Mouse (Mus musculus): Measurements from ENCODE around the gene Gabbr1.

Gabbr1 gene

GRCm38 (mm10) chr17:37039127-37039894 is 6.5 kb upstream of the Gabbr1 start:
- no peak for DNase-seq (ENCODE audit: low spot score in 2 of 2)

- no peak for DNase-seq (ENCODE audit: low spot score in 2 of 2)
Observed at GRCm38 (mm10) chr17:37044651-37045244, 1.0 kb upstream of the Gabbr1 start.

GRCm38 (mm10) chr17:37046312-37047112 is 746 bp downstream of the Gabbr1 start:
- peak in 1 of 2 experiments; percentile 49 for DNase-seq (ENCODE audit: low spot score in 2 of 2)

DNA sequence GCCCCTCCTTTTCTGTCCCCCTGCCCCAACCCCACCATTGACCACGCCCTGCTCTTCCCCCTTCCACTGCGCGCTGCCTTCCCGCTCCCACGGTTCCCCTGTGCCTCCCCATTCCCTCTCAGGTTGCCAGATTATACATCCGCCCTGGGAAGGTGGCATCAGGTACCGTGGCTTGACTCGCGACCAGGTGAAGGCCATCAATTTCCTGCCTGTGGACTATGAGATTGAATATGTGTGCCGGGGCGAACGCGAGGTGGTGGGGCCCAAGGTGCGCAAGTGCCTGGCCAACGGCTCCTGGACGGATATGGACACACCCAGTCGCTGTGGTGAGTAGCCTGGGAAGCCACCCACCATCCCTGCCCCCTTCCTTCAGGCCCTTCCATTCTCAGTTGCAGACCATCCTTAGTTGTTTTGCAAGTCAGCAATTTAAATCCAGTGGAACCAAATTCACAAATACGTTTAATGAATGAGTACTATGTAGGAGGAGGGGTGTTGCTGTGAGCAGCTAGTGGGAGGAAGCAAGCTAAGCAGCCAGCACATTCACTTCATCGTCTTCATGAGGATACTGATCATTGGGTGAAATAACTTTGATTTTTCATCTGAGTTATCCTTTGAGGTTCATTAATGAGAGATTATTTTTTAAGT is 1.7 kb downstream of the Gabbr1 start:
- no peak for DNase-seq (ENCODE audit: low spot score in 2 of 2)

DNA sequence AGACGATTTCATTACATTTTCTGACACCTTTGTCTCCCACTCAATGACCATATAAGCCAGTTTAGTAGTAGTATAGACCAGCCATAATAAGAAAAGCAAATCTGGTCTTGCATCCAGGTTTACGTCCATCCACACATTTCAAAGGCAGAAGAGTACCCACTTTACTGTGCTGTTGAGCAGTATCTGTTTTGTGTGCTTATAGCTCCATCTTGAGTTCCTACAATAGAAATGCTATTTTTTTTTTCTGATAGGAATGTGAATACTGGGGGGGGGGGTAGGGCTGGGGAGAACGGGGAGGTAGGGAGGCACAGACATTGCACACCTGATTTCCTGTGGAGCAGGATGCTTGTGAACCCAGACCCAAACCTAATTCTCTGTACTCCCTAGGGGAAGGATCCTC is 2.2 kb downstream of the Gabbr1 start:
- no peak for DNase-seq (ENCODE audit: low spot score in 2 of 2)

DNA sequence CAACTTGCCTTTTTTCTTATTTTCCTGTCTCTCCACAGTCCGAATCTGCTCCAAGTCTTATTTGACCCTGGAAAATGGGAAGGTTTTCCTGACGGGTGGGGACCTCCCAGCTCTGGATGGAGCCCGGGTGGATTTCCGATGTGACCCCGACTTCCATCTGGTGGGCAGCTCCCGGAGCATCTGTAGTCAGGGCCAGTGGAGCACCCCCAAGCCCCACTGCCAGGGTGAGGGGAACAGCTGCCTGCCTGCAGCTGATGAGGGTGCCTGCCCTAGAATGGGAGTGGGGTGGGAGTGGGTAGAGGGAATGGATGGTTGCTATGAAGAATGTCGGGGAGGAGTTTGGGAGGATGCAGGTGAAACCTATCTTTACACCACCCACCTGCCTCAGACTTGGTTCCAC is 2.6 kb downstream of the Gabbr1 start:
- DNase-seq (ENCODE audit: low spot score in 2 of 2) = no peak

GRCm38 (mm10) chr17:37049570-37050310 is 4.0 kb downstream of the Gabbr1 start:
- DNase-seq (ENCODE audit: low spot score in 2 of 2) = peak; percentile 74 to 84

- peak; percentile 82 to 91 for DNase-seq (ENCODE audit: low spot score in 2 of 2)
Observed at GRCm38 (mm10) chr17:37050399-37050798, 4.6 kb downstream of the Gabbr1 start.

- DNase-seq (ENCODE audit: low spot score in 2 of 2) = no peak
Observed at GRCm38 (mm10) chr17:37050876-37051275, 5.1 kb downstream of the Gabbr1 start.

DNA sequence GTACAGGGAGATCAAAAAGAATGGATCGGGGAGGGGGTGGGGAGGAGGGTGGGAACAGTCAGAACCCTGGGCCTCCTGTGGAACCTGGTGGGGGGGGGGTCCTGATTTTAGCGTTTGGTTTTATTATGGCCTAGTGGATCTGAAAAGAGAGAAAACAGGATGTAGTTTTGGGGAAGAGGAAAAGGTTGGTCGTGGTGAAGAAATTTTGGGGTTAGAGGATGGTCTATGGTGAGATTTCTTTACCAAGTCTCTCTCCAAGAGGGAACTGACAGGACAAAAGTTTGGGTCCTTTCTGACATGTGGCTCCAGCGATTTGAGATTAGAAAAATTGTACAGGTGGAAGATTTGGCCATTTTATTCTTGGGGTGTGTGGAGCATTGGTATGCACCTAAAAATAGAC is 6.0 kb downstream of the Gabbr1 start:
- no peak for DNase-seq (ENCODE audit: low spot score in 2 of 2)

DNA sequence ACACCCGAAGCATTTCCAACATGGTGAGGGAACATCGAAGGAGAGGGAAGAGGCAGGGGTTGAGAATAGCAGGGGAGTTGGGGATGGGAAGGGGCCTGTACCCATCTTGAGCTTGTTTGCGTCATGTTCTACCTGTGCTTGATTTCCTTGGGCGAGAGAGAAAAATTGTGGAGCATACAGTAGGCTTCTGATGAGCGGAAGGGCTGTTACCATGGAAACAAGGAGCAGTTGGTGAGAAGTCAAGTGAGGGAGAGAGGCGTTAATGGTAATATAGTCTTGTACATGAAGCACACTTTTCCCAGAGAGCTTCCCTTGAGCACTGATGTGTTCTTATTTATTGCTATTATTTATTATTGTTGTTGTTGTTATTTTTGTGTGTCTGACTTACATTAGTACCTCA is 11.2 kb downstream of the Gabbr1 start:
- no peak for DNase-seq (ENCODE audit: low spot score in 2 of 2)

GRCm38 (mm10) chr17:37061435-37061834 is 15.7 kb downstream of the Gabbr1 start:
- no peak for DNase-seq (ENCODE audit: low spot score in 2 of 2)

GRCm38 (mm10) chr17:37062101-37062641 is 16.4 kb downstream of the Gabbr1 start:
- DNase-seq (ENCODE audit: low spot score in 2 of 2) = peak in 1 of 2 experiments; percentile 42

DNA sequence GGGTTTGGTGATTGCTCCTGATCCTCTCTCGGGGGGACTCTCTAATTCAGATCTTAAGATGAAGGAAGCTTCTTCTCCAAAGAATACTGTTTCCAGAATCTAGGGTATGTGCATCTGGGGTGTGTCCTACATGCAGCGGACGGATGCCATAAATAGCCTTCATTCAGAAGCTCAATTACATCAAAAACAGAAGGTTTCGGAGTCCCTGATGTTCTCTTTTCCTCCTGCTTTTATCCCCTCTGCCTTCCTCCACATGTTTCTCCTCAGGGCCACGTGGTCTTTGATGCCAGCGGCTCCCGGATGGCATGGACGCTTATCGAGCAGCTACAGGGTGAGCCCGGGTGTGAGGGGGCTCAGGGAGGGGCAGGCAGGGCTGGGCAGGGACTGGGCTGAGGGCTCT is 17.3 kb downstream of the Gabbr1 start:
- no peak for DNase-seq (ENCODE audit: low spot score in 2 of 2)

DNA sequence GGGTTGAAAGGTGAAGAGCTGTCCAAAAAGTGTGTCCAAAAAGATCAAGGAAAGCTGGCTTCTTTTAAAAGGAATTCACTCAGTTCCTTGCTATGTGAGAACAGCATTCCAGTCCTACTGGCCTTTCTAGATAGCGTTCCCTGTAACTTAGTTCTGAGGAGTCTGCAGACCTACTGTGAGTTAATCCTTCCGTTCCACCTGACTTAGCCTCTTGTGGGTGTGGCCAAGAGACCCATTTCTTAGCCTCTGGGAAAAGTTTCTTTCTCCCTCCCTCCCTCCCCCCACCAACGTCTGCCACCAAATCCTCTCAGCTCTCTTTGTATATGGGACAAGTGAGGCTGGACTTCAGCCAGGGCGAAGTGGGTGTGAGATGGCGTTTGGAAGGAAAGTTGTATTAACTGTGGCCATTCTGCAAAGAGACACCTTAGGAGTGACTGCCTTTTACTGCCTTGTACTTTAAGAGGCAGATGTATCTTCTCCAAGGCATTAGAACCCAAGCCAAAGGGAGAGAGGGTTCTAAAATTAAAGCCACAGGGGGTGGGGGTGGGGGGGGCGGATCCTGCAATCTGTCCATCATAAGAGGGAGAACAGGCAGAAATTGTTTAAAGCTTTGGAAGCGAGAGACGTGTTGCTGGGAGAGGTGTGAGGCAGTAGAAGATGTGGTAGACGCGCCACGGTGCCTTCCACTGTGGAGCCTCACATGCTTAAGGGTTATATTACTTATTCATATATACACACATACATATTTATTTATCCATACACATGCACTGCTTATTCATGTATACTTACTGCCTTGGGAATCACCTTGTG is 18.1 kb downstream of the Gabbr1 start:
- DNase-seq (ENCODE audit: low spot score in 2 of 2) = no peak

DNA sequence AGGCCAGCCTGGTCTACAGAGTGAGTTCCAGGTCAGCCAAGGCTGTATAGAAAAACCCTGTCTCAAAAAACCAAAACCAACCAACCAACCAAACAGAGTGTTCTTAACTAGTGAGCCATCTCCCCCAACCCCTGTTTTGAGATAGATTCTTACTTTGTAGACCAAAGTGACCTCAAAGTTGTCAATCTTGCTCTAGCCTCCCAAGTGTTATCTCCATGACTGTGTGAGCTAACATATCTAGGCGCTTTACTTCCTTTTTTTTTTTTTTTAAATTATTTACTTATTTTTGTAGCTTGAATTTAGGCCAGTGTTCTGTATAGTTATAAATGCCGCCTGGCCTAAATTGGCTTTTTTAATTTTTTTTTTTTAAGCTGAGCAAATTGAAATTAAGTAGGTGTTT is 20.2 kb downstream of the Gabbr1 start:
- no peak for DNase-seq (ENCODE audit: low spot score in 2 of 2)

DNA sequence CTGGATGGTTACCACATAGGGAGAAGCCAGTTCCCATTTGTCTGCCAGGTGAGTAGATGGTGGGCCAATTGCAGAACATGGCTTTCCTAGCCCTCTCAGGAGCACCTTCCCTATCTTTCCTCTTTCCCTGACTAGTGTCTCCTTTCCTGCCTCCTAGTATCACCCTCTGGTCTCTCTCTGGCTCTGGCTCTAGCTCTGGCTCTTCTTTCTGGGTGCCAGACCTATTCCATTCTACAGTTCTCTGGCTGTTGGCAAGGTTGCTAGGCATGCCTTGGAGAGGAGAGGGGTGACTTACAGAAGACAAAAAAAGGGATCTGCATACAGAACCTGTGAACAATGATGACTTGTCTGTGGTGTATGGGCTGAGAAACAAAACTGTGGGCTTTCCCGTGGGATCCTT is 22.1 kb downstream of the Gabbr1 start:
- no peak for DNase-seq (ENCODE audit: low spot score in 2 of 2)

GRCm38 (mm10) chr17:37070121-37070520 is 24.4 kb downstream of the Gabbr1 start:
- peak in 1 of 2 experiments; percentile 2 for DNase-seq (ENCODE audit: low spot score in 2 of 2)

- no peak for DNase-seq (ENCODE audit: low spot score in 2 of 2)
Observed at GRCm38 (mm10) chr17:37072080-37072729, 26.4 kb downstream of the Gabbr1 start.

All from frontal cortex, postnatal 14 days (tissue).